Mouse (Mus musculus) G1E (cell line): ENCODE measurements around the gene Kalrn.

Experiments
- CTCF ChIP-seq: IDR thresholded peaks from 2 replicates; pipeline ENCODE4 v1.5.1; 2012; ENCODE audit warnings: low read depth, low read length, inconsistent platforms, mixed read lengths
- TAL1 ChIP-seq: conservative IDR thresholded peaks from 2 replicates; pipeline ENCODE4 v1.6.1; 2012; ENCODE audit warnings: low read depth, low read length, inconsistent platforms, mixed read lengths

DNA sequence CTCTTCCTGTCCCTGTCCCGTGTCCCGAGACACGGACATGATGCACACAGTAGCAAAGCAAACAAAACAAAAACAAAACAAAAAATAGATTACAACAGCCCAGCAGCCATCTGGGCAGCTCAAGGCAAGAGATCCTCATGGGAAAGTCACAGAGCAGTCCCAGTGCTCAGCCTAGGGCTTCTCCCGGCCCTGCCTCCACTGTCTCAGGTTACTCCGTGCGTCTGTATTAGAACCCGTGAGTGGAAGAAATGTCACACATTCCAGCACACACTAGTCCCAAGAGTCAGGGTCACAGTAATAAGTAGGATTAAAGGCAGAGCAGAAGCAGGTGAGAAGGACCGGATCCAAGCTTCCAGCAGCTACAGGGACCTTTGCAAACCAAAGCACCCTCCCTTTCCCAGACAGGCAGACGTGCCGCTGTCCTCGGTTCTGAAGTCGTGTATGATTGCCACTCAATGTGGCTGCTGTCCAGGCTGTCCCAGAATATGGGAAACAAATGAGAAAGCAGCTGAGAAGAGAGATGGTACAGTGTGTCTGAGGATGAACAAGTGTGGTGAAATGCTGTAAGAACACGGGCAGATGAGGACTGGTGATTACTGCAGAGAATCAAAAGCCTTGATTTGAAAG, 173.1 kb downstream of the Kalrn start:
- TF ChIP-seq CTCF (no peak), TAL1 (no peak)
